Mouse (Mus musculus) cortical plate, adult 2 months (tissue): ENCODE data around the gene Grifin.

Experiments
- CTCF ChIP-seq: fragments of 200-500 bp; IDR thresholded peaks from 2 replicates; pipeline ENCODE4 v1.5.1; 2011; ENCODE audit warnings: mild to moderate bottlenecking, control low read depth, low read length; ENCODE audit not compliant: insufficient read depth; ENCODE audit errors: extremely low read depth
- POLR2A ChIP-seq: fragments of 200-500 bp; IDR thresholded peaks from 2 replicates; pipeline ENCODE4 v1.6.1; 2011; ENCODE audit warnings: mild to moderate bottlenecking, low read length, control low read depth; ENCODE audit not compliant: insufficient read depth; ENCODE audit errors: extremely low read depth

DNA sequence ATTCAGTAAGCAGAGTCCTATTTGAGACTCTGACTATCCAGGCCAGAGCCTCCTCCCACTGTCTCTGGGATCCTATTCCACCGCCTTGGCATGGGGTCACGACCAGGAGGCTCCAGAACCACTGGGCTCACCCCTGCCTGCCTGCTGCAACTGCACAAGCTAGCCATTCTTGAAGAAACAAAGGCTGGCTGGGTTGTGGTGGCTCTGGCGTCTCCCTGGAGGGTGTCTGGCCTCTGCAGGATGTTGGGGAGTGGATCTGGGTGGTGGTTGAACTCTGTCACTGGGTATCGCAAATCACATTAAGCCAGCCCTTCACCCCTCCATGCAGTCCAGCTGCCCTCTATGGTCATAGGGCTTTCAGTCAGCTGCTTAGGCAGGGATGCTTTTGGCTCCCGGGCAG is 35.1 kb upstream of the Grifin start:
- no peak for TF ChIP-seq CTCF
- TF ChIP-seq POLR2A, result no peak
